Mouse (Mus musculus) left cerebral cortex, adult 11 months (tissue): Measurements from ENCODE around the gene Pnma1.

Source experiments
- DNase-seq: peaks from one replicate; pipeline ENCODE4 v3.0.0; 2022; ENCODE audit warnings: low spot score

Gene Pnma1

DNA sequence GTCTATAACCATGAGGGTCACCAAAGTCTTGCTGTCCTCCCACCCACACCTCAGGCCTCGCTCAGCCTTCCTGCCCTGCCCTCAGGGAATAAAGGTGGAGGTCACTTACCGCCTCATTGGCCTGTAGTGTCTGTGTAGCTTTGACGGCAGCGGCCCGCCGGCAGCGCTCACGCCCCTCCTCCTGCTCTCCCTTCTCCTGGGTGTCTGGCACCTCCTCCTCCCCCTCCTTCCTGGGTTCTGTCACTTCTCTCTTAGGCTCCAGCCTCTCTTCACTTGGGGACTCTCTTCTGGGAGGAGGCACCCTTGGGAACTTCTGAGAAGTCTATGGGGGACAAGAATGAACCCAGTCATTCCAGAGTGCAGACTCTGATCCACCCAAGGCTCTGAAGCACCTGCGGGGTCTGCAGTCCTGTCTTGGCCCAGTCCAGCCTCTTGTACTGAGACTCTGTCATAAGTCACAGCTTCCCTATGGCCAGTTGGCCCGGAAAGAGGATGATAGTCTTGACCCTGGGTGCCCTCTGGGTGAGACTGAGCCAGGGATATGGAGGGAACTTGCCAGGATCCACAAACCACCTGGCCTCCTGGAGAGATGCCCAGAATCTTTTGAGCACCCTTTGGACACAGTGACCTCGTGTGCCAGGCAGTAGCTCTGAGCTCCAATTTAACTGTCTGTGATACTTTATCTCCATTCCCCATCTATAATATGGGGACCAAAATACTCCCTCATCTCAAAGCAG lies 6.7 kb upstream of the Pnma1 start:
- DNase-seq = no peak

DNA sequence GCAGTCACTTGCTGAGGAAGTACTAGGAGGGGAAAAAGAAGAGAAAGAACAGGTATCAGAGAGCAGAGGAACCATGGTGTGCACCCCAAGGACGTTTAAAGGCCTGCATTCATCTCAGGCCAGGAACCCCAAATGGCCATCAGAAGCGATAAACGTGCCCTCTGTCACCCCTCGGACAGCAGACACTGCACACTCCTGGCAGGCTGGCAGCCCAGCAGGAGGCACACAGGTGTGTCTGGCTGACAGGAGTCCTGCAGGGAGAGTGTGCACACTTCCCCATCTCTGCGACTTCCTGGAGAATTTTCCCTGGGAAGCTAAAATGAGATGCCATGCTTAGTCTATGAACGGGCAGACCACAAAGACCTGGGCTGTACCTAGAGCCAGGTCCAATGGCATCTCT lies 5.1 kb upstream of the Pnma1 start:
- no peak for DNase-seq

DNA sequence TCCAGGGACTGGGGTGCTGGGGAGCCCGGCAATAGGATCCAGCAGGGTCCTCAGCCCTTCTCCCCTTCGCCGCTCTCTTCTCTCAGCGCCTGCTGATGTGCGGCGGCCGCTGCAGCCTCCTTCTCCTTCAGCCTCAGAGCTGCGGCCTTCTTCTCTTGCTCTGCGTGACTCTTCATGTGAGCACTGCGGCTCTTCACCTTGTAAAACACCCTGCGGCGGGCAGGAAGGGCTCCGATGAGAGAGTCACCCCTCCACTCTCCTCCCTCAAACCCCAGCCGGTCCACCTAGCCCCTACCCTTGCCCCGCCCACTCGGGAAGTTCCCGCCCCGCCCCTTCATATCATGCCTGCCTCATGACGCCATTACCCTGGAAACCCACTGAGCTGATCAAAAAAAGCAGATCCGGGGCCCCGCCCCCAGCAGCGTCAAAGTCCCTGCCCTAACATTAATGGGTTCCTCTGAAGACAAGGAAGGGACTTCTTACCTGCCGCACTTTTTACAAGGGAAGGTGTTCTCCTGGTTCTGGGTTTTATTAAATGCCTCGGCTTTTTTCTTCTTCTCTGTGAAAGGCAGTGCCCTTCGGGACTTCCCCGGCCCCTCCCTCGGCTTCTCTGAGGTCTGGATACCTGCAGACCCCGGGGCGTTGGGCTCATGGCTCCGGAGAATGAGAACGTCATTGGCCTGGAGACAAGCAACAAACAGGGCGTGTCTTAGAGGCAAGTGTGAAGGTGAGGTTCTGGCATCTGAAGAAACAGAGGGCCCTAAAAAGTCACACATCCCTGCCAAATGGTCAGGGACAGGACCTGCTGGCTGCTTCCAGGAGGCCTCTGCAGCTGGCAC lies 4.3 kb upstream of the Pnma1 start:
- no peak for DNase-seq

DNA sequence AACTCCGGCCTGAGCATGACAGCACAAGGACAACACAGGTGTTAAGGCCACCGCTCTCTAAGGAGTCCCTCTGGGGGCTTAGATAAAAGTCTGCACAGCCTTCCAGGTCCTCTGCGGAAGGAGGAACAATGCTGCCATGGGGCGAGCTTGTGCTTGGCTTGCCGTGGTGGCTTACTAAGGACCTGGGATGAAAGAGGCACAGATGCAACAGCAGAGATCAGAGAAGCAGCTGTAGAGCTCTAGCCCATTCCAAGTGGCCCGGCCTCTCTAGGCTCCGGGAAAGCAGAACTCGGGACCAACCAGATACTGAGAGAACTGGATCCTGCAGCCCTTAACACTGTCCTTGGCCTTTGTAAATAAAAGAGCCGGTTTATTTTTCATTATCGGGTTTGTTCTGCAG lies 3.6 kb upstream of the Pnma1 start:
- DNase-seq = no peak

DNA sequence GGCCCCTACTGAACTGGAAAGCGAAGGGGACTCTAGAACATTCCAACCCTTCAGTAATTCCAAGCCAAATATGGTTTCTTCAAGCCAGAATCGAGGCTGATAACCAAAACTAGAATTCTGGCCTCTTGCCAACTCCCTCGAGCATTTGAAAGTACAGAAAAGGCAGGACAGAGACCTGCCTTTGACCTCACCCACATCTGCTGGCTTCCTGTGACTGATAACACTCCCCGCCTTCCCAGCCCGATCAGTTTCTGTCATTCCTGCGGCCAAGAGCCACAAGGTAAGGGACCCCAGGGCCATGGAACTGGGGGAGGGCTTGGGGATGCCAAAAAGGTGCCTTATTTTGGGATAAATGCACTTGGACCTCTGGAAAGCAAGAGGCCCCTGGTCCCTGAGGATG lies 2.7 kb upstream of the Pnma1 start:
- no peak for DNase-seq

DNA sequence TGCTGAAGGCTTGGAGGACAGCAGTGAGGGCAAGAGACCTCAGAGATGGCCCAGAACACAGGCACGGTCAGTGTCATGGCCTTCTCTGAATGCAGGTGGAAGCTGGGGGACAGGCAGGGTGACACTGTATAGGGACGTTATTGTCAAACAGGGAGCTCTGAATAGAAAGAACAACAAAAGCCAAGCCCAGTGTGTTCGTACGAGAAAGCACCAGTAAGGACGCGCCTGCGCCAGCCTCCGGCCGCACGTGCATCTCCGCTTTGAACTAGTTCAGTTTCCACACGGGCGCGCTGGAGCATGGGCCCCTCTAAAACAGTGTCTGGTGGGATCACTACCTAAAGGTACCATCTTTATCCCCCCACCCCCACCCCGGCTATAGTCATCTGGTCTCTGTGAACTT lies 1.7 kb upstream of the Pnma1 start:
- no peak for DNase-seq

DNA sequence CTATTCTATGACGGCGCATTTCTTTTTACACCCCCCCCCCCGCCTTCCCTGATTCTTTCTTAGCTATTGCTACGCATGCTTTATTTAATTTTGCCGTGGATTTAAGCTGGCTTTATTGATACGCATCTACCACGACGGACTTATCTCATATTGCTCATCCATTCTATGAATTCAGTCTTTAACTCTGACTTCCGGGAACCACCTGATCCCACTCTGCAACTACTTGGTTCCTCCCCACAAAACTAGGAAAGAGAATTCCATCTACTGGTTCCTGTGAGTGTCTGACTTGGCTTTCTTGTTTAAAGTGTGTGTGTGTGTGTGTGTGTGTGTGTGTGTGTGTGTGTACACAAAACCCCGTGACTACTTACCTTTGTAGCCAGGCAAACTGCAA lies 328 bp upstream of the Pnma1 start:
- DNase-seq = no peak

DNA sequence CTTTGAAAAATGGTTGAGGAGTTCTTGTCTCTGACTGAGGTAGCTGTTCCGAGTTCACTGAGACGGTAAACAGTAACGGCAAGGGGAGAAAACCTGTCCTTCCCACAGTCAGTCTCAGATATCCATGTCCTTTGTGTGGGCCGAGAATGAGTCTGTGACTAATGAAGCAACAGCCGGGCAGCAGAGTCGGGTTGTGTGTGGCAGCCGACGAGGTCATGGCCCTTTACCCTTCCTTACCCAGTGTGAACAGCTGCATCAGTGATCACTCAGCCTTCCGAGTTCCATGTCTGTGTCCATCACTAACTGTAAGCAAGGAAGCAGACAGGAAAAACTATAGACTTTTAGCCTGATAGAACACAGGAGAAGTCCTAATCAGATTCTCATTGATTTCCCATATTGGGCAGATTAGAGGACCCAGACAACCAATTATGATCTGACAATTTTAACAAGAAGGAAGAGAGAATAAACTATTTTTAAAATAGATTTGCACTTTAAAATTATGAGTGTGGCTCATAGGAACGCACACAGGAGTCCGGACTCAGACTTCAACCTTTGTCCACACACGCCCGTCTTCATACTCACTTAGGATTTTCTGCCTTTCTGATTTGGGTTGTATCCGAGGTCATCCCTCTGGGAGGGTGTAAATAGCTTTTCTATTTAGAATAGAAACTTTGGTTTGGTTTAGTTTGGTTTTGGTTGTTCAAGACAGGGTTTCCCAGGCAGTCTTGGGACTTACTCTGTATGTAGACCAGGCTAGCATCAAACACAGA lies 5.8 kb downstream of the Pnma1 start:
- DNase-seq = no peak

DNA sequence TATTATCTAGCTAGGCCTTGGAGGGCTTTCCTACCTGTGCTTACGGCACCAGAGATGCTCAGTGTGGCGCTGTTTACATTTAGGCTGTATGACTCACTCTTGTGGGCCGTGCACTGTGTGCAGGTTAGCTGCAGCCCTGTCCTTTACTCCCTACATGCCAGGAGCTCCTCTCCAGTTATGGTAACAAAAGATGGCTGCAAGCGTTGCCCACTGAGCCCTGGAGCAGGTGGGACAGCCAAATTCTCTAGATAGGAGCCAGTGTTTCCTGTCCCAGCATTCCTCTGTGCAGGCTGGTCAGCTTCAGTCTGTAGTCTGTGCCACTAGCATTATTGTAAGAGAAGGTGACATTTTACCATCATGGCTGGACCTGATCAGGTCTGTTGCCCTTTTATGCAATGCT lies 7.0 kb downstream of the Pnma1 start:
- no peak for DNase-seq

DNA sequence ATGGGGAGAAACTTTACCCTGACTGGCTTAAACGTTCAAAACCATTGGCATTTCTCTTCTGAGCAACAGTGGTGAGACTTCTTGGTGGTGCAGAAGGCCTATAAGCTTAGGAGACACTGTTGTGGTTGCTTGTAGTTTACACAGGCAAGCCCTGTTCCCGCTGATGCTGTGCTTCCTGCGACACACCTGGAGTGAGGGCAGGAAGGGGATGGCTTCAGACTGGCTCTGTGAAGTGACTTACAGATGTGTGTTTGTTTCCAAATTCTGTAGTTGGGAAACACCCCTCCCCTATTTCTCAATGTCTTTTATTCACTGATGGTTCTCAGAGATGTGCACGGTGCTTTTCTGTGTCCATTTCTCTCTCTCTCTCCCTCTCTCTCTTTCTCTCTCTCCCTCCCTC lies 8.2 kb downstream of the Pnma1 start:
- DNase-seq = no peak

DNA sequence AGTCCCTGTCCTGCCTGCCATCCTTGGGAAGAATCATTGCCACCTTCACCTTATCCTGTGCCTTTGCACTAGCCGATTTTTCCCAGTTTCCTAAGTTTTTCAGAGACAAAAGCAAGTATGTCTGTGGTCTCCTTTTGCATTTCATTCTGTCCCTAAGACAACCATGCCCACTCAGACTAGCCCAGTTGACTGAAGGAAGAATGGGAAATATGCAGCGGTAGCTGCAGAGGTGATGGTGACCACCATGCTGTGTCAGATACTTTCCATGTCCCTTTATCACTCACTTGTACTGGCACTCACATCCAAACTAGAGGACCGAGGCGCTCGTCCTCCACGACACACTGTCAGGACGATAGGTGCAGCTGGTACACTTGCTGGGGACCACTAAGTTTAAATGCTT lies 11.2 kb downstream of the Pnma1 start:
- DNase-seq = no peak

DNA sequence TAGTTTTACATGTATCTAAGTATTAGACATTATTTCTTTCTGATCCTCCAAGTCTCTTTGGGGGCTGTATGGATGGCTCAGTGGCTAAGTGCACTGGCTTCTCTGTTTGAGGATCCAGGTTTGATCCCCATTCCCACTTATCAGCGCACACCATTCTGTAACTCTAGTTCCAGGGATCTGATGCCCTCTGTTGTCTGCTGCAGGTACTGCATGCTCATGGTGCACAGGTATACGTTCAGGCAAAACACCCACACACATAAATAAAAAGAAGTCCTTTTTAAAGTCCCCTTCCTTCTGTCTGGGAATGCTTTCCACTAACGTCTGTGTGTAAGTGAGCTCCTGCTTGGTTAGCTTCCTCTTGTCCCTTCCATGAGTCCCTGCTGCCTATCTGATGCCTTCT lies 16.0 kb downstream of the Pnma1 start:
- DNase-seq = no peak

DNA sequence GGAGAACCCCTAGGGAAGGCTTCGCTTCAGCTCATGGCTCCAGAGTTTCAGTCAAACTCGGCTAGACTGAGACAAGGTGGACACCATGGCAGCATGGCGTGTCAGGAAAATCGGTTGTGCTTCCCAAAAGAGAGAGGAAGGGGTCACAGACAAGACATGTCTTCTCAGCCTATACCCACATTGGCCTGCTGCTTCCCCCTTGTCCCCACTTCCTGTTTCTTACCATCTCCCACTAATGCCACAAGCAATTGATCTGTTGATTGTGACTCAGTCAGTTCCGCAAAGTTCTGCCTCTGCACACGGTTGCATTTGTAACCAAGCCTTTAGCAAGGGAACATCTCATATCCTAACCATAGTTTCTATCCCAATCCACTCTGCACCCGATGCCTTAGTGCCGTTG lies 18.4 kb downstream of the Pnma1 start:
- no peak for DNase-seq

DNA sequence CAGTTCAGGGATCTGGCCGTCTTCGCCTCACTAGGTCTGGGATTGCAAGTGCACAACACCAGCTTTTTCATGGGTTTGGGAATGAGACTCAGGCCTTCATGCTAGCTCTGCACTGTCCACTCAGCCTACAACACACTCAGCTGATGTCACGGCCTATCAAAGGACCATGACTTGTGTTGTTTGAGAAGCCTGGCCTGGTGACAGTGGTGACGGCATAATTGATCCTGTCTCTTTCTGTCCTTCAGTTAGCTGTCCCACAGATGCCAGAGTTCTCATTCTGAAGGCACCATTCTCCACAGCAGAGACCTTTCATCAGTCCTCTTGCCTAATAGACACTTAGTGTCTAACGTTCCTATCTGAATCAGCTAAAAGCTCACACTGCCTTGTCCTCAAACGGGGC lies 19.7 kb downstream of the Pnma1 start:
- DNase-seq = no peak

DNA sequence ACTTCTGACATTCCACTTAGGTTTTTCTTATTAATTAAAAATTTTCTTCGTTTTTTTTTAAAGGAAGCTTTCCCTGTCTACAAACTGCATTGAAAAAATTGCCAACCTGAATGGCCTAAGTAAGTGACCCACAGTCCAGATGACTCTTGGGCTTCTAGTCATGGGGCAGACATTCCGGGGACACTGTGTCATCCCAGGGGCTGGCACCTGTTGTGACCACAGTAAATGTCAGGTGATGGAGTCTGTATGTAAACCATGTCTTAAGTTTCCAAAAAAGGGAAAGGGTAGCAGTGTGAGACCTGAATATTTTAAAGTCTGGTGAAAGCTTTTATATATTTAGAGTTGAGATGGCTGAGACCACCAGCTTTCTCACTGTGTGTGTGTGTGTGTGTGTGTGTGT lies 21.4 kb downstream of the Pnma1 start:
- DNase-seq = no peak

DNA sequence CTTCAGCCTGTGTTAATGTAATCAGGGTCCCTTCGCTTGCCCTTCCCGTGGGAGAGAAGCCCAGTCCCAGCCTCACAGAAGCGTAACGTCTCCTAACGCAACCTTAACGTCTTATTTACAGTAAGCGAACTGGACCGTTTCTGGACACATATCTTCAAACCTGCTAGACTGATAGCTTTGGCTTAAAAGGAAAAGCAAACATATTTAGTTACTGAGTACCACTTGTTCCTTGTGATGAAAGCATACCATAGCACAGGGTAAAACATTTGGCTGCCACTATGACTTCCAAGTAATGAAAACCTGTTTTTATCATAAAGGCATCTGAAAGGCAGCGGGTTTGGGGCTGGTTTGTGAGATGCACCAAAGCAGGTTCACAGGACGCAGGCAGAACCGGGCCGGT lies 22.4 kb downstream of the Pnma1 start:
- no peak for DNase-seq

DNA sequence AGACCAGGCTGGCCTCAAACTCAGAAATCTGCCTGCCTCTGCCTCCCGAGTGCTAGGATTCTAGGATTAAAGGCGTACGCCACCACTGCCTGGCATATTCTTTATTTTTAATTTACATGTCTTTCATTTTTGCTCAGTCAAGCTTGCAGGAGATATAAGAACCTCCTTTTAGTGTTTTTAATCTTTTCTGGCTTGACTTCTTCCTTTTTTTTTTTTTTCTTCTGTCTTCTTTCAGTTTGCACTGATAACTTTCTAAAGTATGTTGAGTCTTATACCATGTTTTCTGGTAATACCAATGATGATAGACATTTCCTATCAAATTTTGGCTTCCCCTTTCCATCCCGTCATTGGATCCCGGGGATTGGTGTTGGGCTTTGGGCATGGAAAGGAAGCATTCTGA lies 28.7 kb downstream of the Pnma1 start:
- no peak for DNase-seq

DNA sequence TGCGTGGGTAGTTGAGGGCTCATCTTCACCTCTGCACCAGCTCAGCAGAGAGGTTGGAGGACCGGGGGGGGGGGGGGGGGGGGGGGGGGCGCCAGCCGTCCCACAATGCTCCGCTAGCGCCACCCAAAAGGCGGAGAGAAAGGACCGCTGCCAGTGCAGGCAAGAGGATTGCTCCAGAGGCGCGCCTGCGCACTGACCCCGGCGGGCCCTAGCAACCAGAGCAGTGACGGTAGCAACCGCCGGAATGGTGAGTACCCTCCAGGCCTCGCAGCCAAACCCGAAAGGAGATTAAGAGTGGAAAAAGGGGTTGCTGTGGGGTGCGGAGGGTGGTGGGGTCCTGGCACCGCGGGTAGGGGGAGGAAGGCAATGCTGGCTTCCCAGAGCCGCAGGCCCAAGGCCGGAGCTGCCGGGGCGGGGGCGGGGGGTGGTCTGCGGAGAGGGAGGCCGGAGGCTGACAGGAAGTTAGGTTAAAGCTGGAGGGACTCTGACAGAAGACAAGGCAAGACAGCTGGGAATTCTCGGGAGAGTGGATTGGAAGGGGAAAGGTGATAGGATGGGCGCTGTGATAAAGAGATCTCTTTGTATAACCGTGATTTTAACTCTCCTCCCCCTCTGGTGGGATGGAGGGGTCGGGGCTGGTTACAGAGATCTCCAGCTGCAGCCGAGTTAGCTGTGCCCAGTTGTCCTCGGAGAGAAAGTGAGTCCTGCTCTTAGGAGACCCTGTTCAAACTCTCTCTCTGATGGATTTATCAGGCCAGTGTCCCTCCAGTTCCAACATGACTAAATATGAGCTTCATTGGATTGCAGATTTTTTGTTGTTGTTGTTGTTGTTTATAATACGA lies 33.9 kb downstream of the Pnma1 start, which contains the start of gene Dnal1:
Gene Dnal1, plus strand, starts transcription at position 214 of the 842 bp plus-strand sequence.
- DNase-seq = peak; percentile 80

DNA sequence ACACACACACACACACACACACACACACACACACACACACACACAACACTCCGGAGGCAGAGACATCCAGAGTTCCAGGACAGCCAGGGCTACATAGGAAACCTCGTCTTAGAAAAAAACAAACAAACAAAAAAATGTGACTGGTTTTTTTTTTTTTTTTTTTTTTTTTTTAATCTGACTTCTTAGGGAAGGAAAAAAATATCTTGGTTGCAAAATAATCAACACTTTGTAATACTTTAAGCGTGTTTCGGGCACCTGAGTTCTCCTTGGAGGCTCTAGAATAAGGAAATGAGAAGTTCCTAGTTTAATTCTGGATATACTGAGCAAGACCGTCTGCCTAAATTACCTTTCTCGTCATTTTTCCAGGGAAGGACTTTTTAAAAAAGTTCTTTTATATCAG lies 34.6 kb downstream of the Pnma1 start:
- DNase-seq = no peak

DNA sequence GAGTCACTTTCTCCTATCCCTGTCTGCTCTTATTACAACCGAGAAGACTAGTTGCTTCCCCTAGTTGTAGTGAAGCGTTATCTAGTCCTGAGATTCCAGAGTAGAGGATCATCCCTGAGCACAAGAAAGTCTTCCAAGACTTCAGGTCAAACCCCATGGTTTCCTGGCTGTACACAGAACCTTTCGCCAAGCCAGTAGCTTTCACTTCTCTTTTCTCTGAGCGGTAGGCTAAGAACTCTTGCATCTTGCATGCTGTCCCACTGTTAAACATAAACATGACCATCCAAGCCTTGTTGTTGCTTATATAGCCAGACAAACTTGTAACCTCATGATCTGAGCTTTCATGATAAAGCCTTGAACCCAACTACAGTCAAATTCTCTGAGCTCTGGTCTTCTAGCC lies 37.5 kb downstream of the Pnma1 start:
- no peak for DNase-seq

DNA sequence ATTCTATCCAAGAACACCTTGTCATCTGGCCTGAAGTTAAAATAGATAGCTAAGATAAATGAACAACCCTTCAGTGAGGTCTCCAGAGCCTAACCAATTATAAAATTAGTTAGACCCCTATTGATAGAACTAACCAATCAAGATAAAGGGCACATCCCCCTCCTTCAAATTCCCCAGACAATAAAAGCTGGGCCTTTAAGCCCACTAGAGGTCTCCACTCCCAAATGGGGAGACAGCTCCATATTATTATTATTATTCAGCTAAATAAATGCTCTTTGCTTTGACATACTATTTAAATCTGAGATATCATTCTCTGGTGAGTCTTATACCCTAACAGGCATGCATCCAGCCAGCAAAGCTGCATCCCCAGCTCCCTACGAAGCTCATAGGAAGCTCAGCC lies 38.4 kb downstream of the Pnma1 start:
- DNase-seq = no peak

DNA sequence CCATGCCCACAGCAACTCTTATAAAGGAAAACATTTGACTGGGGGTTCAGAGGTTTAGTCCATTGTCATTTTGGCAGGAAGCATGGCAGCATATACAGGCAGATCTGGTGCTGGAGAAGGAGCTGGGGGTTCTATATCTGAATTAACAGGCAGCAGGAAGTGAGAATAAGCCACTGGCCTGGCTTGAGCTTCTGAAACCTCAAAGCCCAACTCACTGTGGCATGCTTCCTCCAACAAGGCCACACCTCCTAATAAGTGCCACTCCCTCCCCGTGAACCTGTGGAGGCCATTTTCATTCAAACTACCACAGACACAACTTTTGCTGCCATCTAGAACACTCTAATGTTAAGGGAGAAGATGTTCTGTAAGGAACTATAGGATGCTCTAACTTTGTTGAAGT lies 40.6 kb downstream of the Pnma1 start:
- DNase-seq = no peak
